Mouse (Mus musculus) embryonic facial prominence, embryonic 15.5 days (tissue): Measurements from ENCODE around the gene Lrrc72. TPM values are rescaled to one million over a fixed set of nuclear protein-coding genes. Genes with fewer than 3 reads are reported as not detected.
"Not testable (repeated sequence)": the region's sequence is repeated elsewhere in the genome, so short reads cannot be mapped to it uniquely, and the experiment has no call there.

Experiments
- ATAC-seq: fragments of 200-750 bp; cut with Nextera tagmentation; 2 replicates; pipeline ENCODE4 v1.8.0; 2017; ENCODE audit warnings: low read depth, moderate TSS enrichment; ENCODE audit not compliant: insufficient number of reproducible peaks, low FRiP score, low TSS enrichment
- H3K27ac ChIP-seq: fragments of 300-500 bp; sonication (generic); replicated peaks from 2 replicates; pipeline ENCODE4 v1.5.1; 2015; ENCODE audit warnings: mild to moderate bottlenecking, inconsistent platforms
- H3K27me3 ChIP-seq: fragments of 300-500 bp; sonication (generic); 2 replicates; pipeline ENCODE4 v1.6.1; 2015; ENCODE audit warnings: inconsistent platforms
- H3K36me3 ChIP-seq: fragments of 300-500 bp; sonication (generic); 2 replicates; pipeline ENCODE4 v1.6.1; 2015; ENCODE audit warnings: mild to moderate bottlenecking, inconsistent platforms
- H3K4me1 ChIP-seq: fragments of 300-500 bp; sonication (generic); 2 replicates; pipeline ENCODE4 v1.6.1; 2015; ENCODE audit warnings: inconsistent platforms
- H3K4me2 ChIP-seq: fragments of 300-500 bp; sonication (generic); replicated peaks from 2 replicates; pipeline ENCODE4 v1.6.1; 2015; ENCODE audit warnings: mild to moderate bottlenecking, inconsistent platforms
- H3K4me3 ChIP-seq: fragments of 300-500 bp; sonication (generic); replicated peaks from 2 replicates; pipeline ENCODE4 v1.5.1; 2015; ENCODE audit warnings: mild to moderate bottlenecking, inconsistent platforms
- H3K9ac ChIP-seq: fragments of 300-500 bp; sonication (generic); 2 replicates; pipeline ENCODE4 v1.6.1; 2015; ENCODE audit warnings: inconsistent platforms
- H3K9me3 ChIP-seq: fragments of 300-500 bp; sonication (generic); replicated peaks from 2 replicates; pipeline ENCODE4 v1.6.1; 2016; ENCODE audit warnings: inconsistent platforms
- WGBS: fragments of 180-500 bp; shearing (Covaris S2); methylation state at CpG from one replicate; pipeline ENCODE4 v1.1.7; 2015; 5-methylcytosine and 5-hydroxymethylcytosine counted together
- polyA plus RNA-seq: library from polyadenylated mRNA; unstranded; fragments of >200 nt; fragmentation: Nextera tagmentation; extraction: Ambion mirVana; gene quantifications from 2 replicates; pipeline ENCODE4 v1.2.1, GENCODE M21; 2015

Gene Lrrc72
- polyA plus RNA-seq, 1 experiment from 2014 or later = not detected

DNA sequence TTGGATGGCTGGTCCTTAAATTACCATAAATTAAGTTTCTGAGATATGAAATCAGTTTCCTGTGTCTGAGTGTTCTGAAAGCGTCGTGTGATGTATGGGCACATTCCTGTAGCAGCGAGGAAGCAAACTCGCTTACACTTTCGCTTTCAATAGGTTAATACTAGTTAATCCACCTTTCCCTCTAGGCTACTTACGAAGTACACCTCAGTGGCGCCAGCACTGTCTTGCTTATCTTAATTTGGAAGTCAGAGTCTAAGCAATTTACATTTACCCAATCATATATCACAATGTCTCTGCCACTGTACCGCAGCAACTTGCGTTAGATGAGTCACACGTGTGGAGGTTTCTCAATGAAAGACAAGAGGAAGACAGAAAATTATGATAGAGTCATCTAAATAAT, 36.3 kb downstream of the Lrrc72 start:
- H3K27ac ChIP-seq = no peak overlapping the region
- 64% methylated on average over 10 of the region's 10 CpGs for WGBS
- H3K4me1 ChIP-seq = no peaks in the 10 kb centered on the region
- no peaks in the 10 kb centered on the region for H3K36me3 ChIP-seq
- H3K27me3 ChIP-seq = no peaks in the 10 kb centered on the region
- no peak overlapping the region for H3K9ac ChIP-seq
- H3K4me3 ChIP-seq = no peak overlapping the region
- H3K4me2 ChIP-seq = 0 out of 2 replicates have a peak overlapping the region, but pooled peaks have one; percentile 8
- no peaks in the 10 kb centered on the region for H3K9me3 ChIP-seq
- no peak for ATAC-seq

DNA sequence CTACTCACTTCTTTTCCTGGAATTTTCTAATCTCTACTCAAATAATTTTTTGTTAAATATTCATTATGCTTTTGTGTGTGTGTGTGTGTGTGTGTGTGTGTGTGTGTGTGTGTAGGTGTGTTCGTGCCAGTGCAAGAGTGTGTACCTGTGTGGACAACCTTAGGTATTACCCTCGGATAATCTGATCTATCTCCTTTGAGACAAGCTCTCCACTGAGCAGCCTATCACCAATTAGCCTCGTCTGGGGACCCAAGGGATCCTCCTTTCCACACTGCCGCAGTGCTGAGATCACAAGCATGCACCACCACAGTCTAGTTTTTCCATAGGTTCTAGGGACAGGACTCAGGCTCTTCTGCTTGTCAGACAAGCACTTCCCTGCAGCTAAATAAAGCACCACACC, 37.0 kb downstream of the Lrrc72 start:
- Histone ChIP-seq H3K36me3 (no peaks in the 10 kb centered on the region), H3K9ac (no peak overlapping the region), H3K4me2 (0 out of 2 replicates have a peak overlapping the region, but pooled peaks have one; percentile 8), H3K4me3 (no peak overlapping the region), H3K27me3 (no peaks in the 10 kb centered on the region), H3K9me3 (no peaks in the 10 kb centered on the region), H3K27ac (no peak overlapping the region; the same call in 1 of the 2 replicates), H3K4me1 (no peaks in the 10 kb centered on the region)
- ATAC-seq = no peak
- 50% methylated on average over 4 of the region's 4 CpGs for WGBS

DNA sequence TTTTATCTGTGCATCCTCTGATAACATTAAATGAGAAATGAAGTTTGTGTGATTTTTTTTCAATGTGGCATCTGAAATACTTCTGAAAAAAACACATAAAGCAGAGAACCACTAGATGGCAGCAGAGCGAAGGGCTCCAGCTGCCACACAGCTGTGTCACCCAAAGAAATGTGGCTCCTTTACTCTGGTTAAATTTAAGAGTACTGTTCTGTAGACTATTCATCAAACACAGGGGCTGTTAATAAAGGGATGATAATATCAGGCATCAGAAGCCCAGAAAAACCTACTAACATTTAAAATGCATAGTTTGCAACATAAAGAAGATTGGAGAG, 38.1 kb downstream of the Lrrc72 start:
- WGBS = 0% methylated on average over 1 of the region's 1 CpGs
- no peak for ATAC-seq
- Histone ChIP-seq H3K9me3 (no peaks in the 10 kb centered on the region), H3K27me3 (no peaks in the 10 kb centered on the region), H3K4me1 (no peaks in the 10 kb centered on the region), H3K4me2 (no peak overlapping the region), H3K4me3 (no peak overlapping the region), H3K27ac (no peak overlapping the region), H3K9ac (no peak overlapping the region), H3K36me3 (no peaks in the 10 kb centered on the region)

DNA sequence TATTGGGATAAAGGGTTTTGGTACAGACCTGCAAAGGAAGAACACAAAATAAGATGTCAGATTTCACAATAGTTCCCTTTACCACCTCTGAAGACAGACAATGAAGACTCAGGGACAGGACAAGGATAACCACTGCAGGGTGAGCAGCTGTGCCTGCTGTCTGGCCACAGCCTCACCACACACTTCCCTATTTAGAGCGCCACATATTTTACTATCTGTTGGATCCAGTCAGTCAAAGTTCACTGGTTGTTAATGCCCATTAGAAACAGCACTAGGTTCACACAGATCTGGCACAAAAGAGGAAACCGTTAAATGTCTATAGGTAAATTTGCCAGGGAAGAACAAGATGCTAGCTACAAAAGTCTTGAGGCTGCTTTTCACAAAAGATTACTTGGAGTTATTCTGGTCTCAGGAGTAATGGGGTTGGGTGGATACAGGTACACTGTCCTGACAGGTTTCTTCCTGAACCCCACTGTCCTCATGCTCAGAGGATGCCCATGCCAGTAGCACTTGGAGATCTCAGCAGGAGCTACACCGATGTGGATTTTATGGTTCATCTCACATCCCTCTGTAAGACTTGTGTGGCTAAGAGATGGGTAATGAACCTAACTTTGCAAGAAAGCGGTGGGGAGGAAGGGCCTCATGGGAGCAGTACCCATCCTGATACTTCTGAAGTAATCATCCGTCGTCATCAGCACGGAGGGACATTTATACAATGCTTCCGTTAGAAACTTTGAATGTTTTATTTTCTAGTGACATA, 38.6 kb downstream of the Lrrc72 start:
- no peak overlapping the region for H3K4me3 ChIP-seq
- no peaks in the 10 kb centered on the region for H3K9me3 ChIP-seq
- 50% methylated on average over 8 of the region's 8 CpGs for WGBS
- H3K27me3 ChIP-seq = no peaks in the 10 kb centered on the region
- H3K9ac ChIP-seq = no peak overlapping the region
- no peak overlapping the region for H3K4me2 ChIP-seq
- no peak overlapping the region for H3K27ac ChIP-seq
- H3K36me3 ChIP-seq = no peaks in the 10 kb centered on the region
- no peaks in the 10 kb centered on the region for H3K4me1 ChIP-seq
- peak; percentile 29; the same call in 1 of the 2 replicates for ATAC-seq

DNA sequence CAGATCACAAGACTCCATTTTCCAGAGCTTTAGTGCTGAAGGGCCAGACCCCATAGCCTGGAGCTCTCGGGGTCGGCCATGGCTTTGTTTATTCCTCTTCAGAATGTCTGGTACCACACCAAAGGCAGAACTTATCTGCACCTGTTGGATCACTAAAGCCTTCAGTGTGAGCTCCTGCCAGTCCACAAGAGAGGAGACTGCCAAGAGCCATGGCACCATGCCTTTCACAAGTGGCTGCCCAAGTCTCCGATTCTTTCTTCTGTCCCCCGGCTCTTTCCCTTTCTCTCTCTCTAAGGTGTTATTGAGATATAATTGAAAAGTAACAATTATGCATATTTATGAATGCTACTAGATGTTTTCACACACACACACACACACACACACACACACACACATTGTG, 43.1 kb downstream of the Lrrc72 start:
- Histone ChIP-seq H3K27me3 (no peaks in the 10 kb centered on the region), H3K9me3 (no peaks in the 10 kb centered on the region), H3K27ac (no peak overlapping the region), H3K4me3 (no peak overlapping the region), H3K4me2 (no peak overlapping the region), H3K4me1 (no peaks in the 10 kb centered on the region), H3K9ac (no peak overlapping the region), H3K36me3 (no peaks in the 10 kb centered on the region)
- 68% methylated on average over 4 of the region's 4 CpGs for WGBS
- no peak for ATAC-seq

DNA sequence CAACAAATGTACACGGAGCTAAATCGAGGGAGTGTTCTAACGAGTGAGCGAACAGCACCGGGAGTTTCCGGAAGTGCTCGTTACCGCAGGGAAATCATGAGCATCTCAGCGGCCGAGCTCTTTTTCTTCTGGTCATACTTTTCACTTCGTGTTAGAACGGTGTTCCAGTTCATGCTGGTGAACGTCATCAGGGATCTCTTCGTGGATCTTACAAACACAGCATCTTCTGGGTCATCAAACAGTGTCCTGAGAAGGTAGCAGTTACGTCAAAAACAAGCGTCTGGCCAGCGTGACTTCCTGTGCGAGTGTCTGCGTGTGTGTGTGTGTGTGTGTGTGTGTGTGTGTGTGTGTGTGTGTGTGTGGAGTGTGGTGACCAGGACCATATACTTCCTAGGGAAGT, 44.7 kb downstream of the Lrrc72 start:
- no peak overlapping the region for H3K4me3 ChIP-seq
- ATAC-seq = no peak
- H3K36me3 ChIP-seq = no peaks in the 10 kb centered on the region
- no peak overlapping the region for H3K27ac ChIP-seq
- H3K9me3 ChIP-seq = no peaks in the 10 kb centered on the region
- H3K27me3 ChIP-seq = no peaks in the 10 kb centered on the region
- no peaks in the 10 kb centered on the region for H3K4me1 ChIP-seq
- H3K9ac ChIP-seq = no peak overlapping the region
- WGBS = 70% methylated on average over 19 of the region's 19 CpGs
- H3K4me2 ChIP-seq = no peak overlapping the region

DNA sequence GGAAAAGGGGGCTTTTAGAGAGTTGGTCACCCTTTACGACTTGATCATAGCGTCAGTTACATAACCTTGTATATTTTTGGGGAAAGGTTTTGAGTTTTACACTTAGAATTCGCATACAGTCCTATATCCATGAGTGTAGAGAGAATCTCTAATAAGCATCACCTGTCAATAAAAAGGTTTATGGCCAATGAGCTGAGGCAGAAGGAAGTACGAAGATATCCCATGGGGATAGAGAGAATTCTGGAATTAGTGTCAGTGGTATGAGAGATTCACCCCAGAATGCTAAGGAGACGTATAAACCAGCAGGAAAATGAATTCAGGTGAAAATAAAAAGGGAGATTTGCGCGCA, 45.4 kb downstream of the Lrrc72 start:
- no peak overlapping the region for H3K4me3 ChIP-seq
- 78% methylated on average over 7 of the region's 7 CpGs for WGBS
- H3K27ac ChIP-seq = no peak overlapping the region
- H3K9me3 ChIP-seq = no peaks in the 10 kb centered on the region
- ATAC-seq = no peak
- H3K36me3 ChIP-seq = no peaks in the 10 kb centered on the region
- no peak overlapping the region for H3K9ac ChIP-seq
- no peak overlapping the region for H3K4me2 ChIP-seq
- H3K27me3 ChIP-seq = no peaks in the 10 kb centered on the region
- no peaks in the 10 kb centered on the region for H3K4me1 ChIP-seq

DNA sequence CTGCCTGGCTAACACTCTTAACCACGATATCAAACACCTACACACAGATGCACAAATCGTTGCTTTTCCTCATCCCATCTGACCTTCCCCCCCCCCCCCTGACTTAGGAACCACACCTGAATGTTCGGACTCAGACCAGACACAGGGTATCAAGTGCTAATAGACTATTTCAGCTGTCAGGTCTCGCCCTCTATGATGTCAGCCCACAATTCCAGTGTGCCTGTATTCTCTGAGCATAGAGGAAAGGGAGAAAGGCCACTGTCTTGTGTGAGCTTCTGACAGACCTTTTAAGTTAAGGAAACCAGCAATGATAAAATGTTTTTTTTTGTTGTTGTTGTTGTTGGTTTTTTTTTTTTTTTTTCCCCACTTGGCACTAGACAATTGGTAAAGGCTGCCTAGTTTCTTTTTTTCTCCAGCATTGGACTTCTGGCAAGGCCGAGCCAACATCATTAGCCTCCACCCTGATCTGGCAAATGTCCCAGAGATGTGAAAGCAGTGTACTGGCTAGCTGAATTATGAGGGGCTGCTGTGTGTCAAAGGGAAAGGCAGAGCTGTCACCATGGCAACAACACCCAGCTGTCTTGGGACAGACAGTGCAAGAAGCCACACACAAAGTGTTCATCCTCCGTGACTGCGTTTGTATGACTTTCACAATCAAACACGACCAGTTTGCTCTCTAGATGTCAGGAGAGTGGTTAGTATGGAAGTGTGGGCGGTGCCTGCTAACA, 46.0 kb downstream of the Lrrc72 start:
- Histone ChIP-seq H3K36me3 (no peaks in the 10 kb centered on the region), H3K27me3 (no peaks in the 10 kb centered on the region), H3K9ac (no peak overlapping the region), H3K9me3 (no peaks in the 10 kb centered on the region), H3K27ac (no peak overlapping the region), H3K4me1 (no peaks in the 10 kb centered on the region), H3K4me3 (no peak overlapping the region), H3K4me2 (no peak overlapping the region)
- WGBS = 61% methylated on average over 9 of the region's 9 CpGs
- ATAC-seq = no peak

DNA sequence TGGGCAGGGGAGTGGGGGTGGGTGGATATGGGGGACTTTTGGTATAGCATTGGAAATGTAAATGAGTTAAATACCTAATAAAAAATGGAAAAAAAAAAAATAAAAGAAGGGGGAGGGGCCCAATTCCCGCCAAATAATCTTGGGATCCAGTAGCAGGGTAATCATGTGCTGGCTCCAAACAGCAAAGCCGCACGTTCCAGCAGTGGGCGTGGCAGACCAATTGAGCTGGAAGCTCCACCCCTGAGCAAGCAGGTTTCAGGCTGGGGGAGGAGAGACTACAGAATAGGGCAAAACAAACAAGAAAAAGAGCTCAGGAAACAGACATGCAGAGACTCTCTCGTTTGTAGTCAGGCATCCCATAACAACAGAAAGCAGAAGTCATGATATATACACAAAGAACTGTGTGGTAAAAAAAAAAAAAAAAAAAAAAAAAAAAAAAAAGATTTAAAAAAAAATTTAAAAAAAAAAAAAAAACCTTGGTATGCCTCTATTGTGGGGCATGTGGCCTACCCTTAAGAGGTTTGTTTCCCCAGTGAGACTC, 47.5 kb downstream of the Lrrc72 start:
- WGBS = 58% methylated on average over 5 of the region's 5 CpGs
- H3K27me3 ChIP-seq, H3K9ac ChIP-seq, H3K4me3 ChIP-seq, H3K27ac ChIP-seq, ATAC-seq, H3K36me3 ChIP-seq, H3K4me2 ChIP-seq, H3K4me1 ChIP-seq, H3K9me3 ChIP-seq: not testable (repeated sequence)

DNA sequence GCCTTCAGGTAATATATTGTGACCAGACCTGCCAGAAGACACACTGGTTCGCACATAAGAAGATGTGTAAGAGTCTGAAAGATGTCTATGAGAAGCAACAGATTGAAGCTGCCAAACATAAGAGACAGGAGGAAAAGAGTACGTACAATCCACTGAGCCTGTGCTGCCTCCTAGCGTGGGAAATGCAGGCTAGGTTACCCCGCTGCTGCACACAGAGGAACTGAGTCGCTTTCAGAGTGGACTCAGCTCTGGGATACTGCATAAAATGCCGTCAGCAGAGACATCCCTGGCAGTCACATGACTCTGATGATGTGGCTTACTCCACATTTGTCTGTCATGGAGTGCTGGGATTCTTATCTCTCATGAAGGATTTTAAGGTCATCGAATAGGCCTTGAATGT, 58.2 kb downstream of the Lrrc72 start:
- Histone ChIP-seq H3K27ac (no peak overlapping the region), H3K36me3 (peaks cover 74% of the 10 kb centered on the region), H3K4me1 (no peaks in the 10 kb centered on the region), H3K4me3 (no peak overlapping the region), H3K4me2 (no peak overlapping the region), H3K9me3 (peaks cover 17% of the 10 kb centered on the region), H3K9ac (no peak overlapping the region), H3K27me3 (no peaks in the 10 kb centered on the region)
- WGBS = 93% methylated on average over 7 of the region's 7 CpGs
- no peak for ATAC-seq

DNA sequence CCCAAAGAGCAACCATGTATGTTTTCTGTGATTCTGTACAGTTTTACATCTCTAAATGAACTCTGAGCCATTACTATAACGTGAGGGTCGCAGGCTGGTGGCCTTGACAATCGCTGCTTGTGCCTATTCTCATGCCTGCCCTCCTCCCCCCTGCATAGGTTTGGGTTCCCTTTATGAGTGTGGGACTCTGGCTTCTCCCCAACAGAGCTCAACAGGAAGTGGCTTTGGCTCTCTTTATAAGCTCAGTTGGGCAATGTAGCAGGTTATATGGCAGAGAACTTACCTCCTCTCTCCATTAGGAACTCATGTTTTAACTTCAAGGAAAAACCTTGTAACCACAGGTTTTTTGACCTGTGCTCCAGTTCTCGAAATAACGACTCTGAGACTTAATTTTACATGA, 62.9 kb downstream of the Lrrc72 start:
- no peaks in the 10 kb centered on the region for H3K27me3 ChIP-seq
- H3K27ac ChIP-seq = no peak overlapping the region
- no peak overlapping the region for H3K4me3 ChIP-seq
- H3K9me3 ChIP-seq = no peaks in the 10 kb centered on the region
- no peak for ATAC-seq
- H3K9ac ChIP-seq = no peak overlapping the region
- no peak overlapping the region for H3K4me2 ChIP-seq
- H3K36me3 ChIP-seq = peaks cover 76% of the 10 kb centered on the region
- 91% methylated on average over 5 of the region's 5 CpGs for WGBS
- no peaks in the 10 kb centered on the region for H3K4me1 ChIP-seq
